Mouse (Mus musculus) liver, embryonic 11.5 days (tissue): ENCODE measurements around the gene Irf2bp2. TPM values are rescaled to one million over a fixed set of nuclear protein-coding genes. Genes with fewer than 3 reads are reported as not detected.
A peak's percentile ranks its signal among the peaks of the same experiment; 100 is the strongest.

Experiments used
- ATAC-seq: fragments of 200-750 bp; cut with Nextera tagmentation; replicated peaks from 2 replicates; pipeline ENCODE4 v1.8.0; 2017; ENCODE audit warnings: moderate number of reproducible peaks, mild to moderate bottlenecking, moderate TSS enrichment, moderate library complexity; ENCODE audit not compliant: low FRiP score
- DNase-seq: peaks from one replicate; pipeline ENCODE4 v3.0.0-alpha.2; 2017; ENCODE audit warnings: low spot score
- H3K27ac ChIP-seq: fragments of 300-500 bp; sonication (generic); 2 replicates; pipeline ENCODE4 v1.5.1; 2014; ENCODE audit warnings: mild to moderate bottlenecking, low read depth, low read length, control low read depth
- H3K27me3 ChIP-seq: fragments of 300-500 bp; sonication (generic); replicated peaks from 2 replicates; pipeline ENCODE4 v1.6.1; 2014; ENCODE audit warnings: low read length, mixed read lengths; ENCODE audit not compliant: control insufficient read depth, insufficient read depth
- H3K36me3 ChIP-seq: fragments of 300-500 bp; sonication (generic); 2 replicates; pipeline ENCODE4 v1.6.1; 2014; ENCODE audit warnings: mild to moderate bottlenecking, low read length, moderate library complexity, mixed read lengths; ENCODE audit not compliant: control insufficient read depth, insufficient read depth
- H3K4me1 ChIP-seq: fragments of 300-500 bp; sonication (generic); replicated peaks from 2 replicates; pipeline ENCODE4 v1.6.1; 2014; ENCODE audit warnings: low read length, mixed read lengths; ENCODE audit not compliant: control insufficient read depth, insufficient read depth
- H3K4me2 ChIP-seq: fragments of 300-500 bp; sonication (generic); 2 replicates; pipeline ENCODE4 v1.6.1; 2014; ENCODE audit warnings: mild to moderate bottlenecking, control low read depth, moderate library complexity
- H3K4me3 ChIP-seq: fragments of 300-500 bp; sonication (generic); 2 replicates; pipeline ENCODE4 v1.5.1; 2014; ENCODE audit warnings: low read depth, low read length, control low read depth
- H3K9ac ChIP-seq: fragments of 300-500 bp; sonication (generic); 2 replicates; pipeline ENCODE4 v1.6.1; 2014; ENCODE audit warnings: low read depth, low read length, control low read depth
- H3K9me3 ChIP-seq: fragments of 300-500 bp; sonication (generic); 2 replicates; pipeline ENCODE4 v1.6.1; 2016; ENCODE audit warnings: low read length, inconsistent platforms, mixed read lengths; ENCODE audit not compliant: control insufficient read depth
- WGBS: fragments of 180-500 bp; shearing (Covaris S2); extraction: QIAGEN DNeasy Blood & Tissue Kit; methylation state at CpG from one replicate; pipeline ENCODE4 v1.1.7; 2014; 5-methylcytosine and 5-hydroxymethylcytosine counted together
- polyA plus RNA-seq: library from polyadenylated mRNA; unstranded; fragments of >200 nt; fragmentation: Nextera tagmentation; extraction: Ambion mirVana; gene quantifications from 2 replicates; pipeline ENCODE4 v1.2.1, GENCODE M21; 2014

Gene Irf2bp2
- polyA plus RNA-seq, 1 experiment from 2014 or later: 7.3 TPM

DNA sequence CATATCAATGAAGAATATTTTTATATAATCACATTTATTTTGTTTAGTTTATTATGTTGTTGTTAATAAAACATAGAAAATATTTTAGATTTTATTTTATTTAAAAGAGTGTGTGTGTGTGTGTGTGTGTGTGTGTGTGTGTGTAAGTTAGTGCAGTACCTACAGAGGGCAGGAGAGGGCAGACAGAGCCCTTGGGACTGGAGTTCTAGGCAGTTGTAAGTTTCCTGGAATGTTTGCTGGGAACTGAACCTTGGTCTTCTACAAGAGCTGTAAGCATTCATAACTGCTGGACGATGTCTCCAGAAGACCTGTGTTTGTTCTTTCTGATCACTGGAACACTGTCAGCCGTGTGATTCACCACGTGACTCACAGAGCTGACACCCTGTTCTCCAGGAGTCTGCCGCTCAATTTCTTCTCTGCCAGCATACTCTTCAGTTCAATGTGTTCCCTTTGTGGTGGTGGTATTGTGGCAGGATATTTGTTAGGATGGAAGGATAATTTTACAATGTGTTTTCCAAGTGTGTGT lies 32.4 kb downstream of the Irf2bp2 start:
- ATAC-seq (no peak), DNase-seq (no peak)
- Histone ChIP-seq H3K27ac (no peak overlapping the region), H3K4me2 (no peak overlapping the region), H3K9ac (no peak overlapping the region), H3K27me3 (no peaks in the 10 kb centered on the region), H3K4me1 (peaks cover 3% of the 10 kb centered on the region; the same call in 1 of the 2 replicates), H3K4me3 (no peak overlapping the region), H3K9me3 (no peaks in the 10 kb centered on the region), H3K36me3 (no peaks in the 10 kb centered on the region)
- 92% methylated on average over 4 of the region's 4 CpGs for WGBS

DNA sequence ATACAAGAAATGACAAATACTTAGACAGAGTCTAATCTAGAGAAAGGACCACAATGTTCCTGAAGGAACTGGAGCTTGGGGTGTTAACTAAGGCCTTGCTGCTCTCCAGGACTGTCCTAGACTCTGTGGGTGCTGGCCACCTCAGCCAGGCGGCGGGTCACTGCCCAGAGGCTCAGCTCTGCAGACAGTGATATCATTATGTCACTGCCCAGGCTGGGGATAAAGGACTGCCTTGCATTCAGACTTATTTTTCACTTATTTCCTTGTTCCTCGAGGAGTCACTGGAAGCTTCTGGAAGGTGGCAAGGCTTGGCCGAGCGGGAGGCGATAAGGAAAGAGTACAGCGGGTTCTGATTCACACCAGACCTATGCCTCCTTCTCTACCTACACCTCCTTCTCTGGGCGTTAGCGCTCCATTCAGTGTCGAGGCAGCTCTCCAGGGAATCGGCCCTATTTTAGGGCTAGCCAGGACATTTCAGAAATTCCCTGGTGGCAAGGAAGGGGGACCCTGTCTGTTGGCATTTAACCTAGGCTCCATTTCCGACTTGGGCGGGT lies 35.3 kb downstream of the Irf2bp2 start:
- no peaks in the 10 kb centered on the region for H3K36me3 ChIP-seq
- no peak overlapping the region for H3K4me3 ChIP-seq
- H3K9ac ChIP-seq: no peak overlapping the region
- H3K4me1 ChIP-seq: peaks cover 3% of the 10 kb centered on the region; the same call in 1 of the 2 replicates
- H3K9me3 ChIP-seq: no peaks in the 10 kb centered on the region
- WGBS: 86% methylated on average over 13 of the region's 13 CpGs
- no peak overlapping the region for H3K27ac ChIP-seq
- no peak for ATAC-seq
- no peak for DNase-seq
- no peak overlapping the region for H3K4me2 ChIP-seq
- H3K27me3 ChIP-seq: no peaks in the 10 kb centered on the region

DNA sequence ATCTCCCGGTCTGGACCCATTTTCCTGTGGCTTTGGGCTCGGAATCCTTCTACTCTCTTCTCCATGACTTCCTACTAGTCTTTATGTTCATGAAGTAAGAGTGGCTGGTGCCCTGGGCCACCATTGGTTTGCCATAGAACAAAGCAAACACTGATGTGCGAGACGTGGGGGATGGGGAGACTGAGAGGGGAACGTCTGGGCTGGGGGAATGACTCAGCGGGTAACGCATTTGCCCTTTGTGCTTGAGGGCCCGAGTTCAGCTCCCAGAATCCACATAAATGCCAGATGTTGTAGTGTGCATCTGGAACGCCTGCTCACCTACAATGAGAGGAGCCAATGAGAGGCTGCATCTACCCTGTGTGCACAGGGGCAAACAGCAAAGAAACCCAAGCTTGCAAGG lies 36.4 kb downstream of the Irf2bp2 start:
- no peaks in the 10 kb centered on the region for H3K36me3 ChIP-seq
- no peaks in the 10 kb centered on the region for H3K27me3 ChIP-seq
- no peak for ATAC-seq
- H3K4me1 ChIP-seq: peaks cover 3% of the 10 kb centered on the region; the same call in 1 of the 2 replicates
- H3K9me3 ChIP-seq: no peaks in the 10 kb centered on the region
- H3K27ac ChIP-seq: no peak overlapping the region
- H3K4me2 ChIP-seq: no peak overlapping the region; the same call in 1 of the 2 replicates
- H3K4me3 ChIP-seq: no peak overlapping the region
- no peak for DNase-seq
- 31% methylated on average over 9 of the region's 9 CpGs for WGBS
- no peak overlapping the region for H3K9ac ChIP-seq

DNA sequence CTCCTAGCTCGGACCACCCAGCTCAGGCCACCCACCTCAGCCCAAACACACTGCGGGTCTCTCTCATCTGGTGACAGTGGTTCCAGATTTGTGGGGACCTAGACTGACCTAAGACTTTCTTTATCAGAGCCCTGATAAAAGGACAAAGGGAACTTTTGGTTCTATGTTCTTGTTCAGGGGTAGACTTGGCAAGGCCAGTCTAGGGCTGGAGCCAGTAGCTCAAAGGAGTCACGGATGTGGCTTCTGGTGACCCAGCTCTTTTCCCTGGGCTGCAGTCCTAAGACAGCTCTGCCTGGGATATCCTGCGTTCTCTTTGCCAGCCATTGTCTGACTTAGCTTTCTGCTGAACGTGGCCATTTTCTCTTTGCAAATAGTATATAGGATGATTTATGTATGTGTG lies 37.1 kb downstream of the Irf2bp2 start:
- no peak overlapping the region for H3K9ac ChIP-seq
- H3K36me3 ChIP-seq: no peaks in the 10 kb centered on the region
- H3K27ac ChIP-seq: no peak overlapping the region
- H3K4me3 ChIP-seq: no peak overlapping the region
- peaks cover 3% of the 10 kb centered on the region; the same call in 1 of the 2 replicates for H3K4me1 ChIP-seq
- no peak overlapping the region for H3K4me2 ChIP-seq
- H3K27me3 ChIP-seq: no peaks in the 10 kb centered on the region
- 87% methylated on average over 5 of the region's 5 CpGs for WGBS
- ATAC-seq (no peak), DNase-seq (no peak)
- H3K9me3 ChIP-seq: no peaks in the 10 kb centered on the region

DNA sequence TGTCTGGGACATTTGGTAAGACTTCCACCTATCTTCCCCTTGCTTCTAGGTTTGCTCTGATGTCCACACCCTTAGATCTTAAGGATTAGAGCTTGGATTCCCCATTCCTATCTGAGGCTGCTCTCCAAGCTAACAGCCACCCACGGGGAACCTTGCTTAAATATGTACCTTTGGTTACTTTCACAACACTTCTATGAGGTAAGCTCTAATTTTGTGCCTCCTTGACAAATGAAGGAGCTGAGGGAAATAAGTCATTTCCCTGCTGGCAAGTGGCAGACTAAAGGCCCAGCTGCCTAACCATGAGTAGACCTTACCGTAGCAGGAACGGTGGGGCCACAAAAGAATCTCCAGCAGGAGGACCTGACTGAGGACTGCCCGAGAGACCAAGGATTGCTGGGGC lies 39.0 kb downstream of the Irf2bp2 start:
- H3K4me3 ChIP-seq: no peak overlapping the region
- no peak overlapping the region for H3K27ac ChIP-seq
- no peak for ATAC-seq
- H3K9me3 ChIP-seq: no peaks in the 10 kb centered on the region
- no peak overlapping the region for H3K4me2 ChIP-seq
- no peaks in the 10 kb centered on the region for H3K27me3 ChIP-seq
- no peaks in the 10 kb centered on the region for H3K36me3 ChIP-seq
- H3K9ac ChIP-seq: no peak overlapping the region
- no peak for DNase-seq
- WGBS: 80% methylated on average over 4 of the region's 4 CpGs
- H3K4me1 ChIP-seq: peaks cover 3% of the 10 kb centered on the region; the same call in 1 of the 2 replicates

DNA sequence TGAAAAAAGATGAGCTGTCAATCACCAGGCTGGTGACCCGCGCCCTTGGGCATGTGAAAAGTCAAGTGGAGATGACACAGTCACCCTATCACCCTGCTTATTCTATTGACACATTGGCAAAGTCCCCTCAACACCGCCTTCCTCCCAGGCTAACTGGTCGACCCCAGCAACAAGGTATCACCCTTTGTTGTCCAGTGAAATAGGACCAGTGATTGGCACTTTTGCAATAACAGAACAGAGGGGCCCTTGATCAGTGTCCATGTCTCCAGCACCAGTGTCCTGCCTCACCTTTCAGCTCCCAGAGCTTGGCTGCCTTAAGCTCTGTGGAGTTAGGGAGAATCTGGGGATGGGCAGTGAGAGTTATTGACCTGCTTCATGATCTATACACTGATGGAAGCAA lies 41.9 kb downstream of the Irf2bp2 start:
- Histone ChIP-seq H3K4me3 (no peak overlapping the region), H3K4me2 (no peak overlapping the region), H3K9me3 (no peaks in the 10 kb centered on the region), H3K27me3 (no peaks in the 10 kb centered on the region), H3K27ac (no peak overlapping the region), H3K4me1 (no peaks in the 10 kb centered on the region; the same call in 1 of the 2 replicates), H3K36me3 (no peaks in the 10 kb centered on the region), H3K9ac (no peak overlapping the region)
- DNase-seq: no peak
- WGBS: 67% methylated on average over 4 of the region's 4 CpGs
- no peak for ATAC-seq

DNA sequence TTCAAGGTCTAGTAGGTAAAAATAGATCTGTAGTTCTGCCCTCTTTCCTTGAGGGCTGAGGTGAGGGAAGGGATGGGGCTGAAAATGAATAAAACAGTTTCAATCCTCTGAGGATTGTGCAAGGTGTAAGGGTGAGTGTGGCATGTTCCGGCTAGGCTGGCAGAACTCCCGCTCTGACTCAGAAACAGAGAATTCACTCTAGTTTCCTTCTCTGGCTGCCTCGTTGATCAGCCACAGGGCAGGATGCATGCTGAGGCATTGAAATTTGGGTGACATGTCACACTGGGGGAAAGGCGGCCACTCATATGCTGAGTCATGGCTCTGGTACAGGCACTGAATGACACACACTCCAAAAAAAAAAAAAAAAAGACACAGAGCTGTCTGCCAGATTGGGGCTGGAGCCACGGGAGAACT lies 42.8 kb downstream of the Irf2bp2 start:
- 51% methylated on average over 5 of the region's 5 CpGs for WGBS
- H3K27ac ChIP-seq: no peak overlapping the region
- ATAC-seq: peak; percentile 31; the same call in 1 of the 2 replicates
- no peak overlapping the region for H3K4me3 ChIP-seq
- H3K9ac ChIP-seq: no peak overlapping the region
- no peaks in the 10 kb centered on the region for H3K36me3 ChIP-seq
- no peaks in the 10 kb centered on the region for H3K27me3 ChIP-seq
- H3K9me3 ChIP-seq: no peaks in the 10 kb centered on the region
- DNase-seq: no peak
- H3K4me2 ChIP-seq: no peak overlapping the region
- no peaks in the 10 kb centered on the region; the same call in none of the 2 replicates for H3K4me1 ChIP-seq

DNA sequence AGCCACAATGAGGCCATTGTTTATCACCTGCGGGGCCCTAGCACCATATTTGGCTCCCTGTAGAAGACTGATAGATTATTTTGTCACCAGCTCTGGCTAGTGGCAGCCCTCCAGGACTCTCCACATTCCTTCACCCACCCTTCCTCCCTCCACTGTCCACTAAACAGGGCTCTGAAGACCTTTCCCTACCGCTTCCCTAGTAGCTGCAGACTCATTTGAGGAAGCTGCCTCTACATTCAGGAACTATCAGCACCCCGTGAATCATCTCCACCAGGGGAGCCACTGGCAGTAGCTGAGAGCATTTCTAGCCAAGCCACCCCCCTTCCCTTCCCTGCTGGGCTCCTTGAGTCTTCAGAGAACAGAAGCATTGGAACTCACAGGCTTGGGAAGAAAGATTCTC lies 45.9 kb downstream of the Irf2bp2 start:
- no peak for DNase-seq
- no peak overlapping the region for H3K4me3 ChIP-seq
- no peak overlapping the region for H3K4me2 ChIP-seq
- no peaks in the 10 kb centered on the region for H3K27me3 ChIP-seq
- no peak overlapping the region for H3K27ac ChIP-seq
- no peak overlapping the region for H3K9ac ChIP-seq
- ATAC-seq: no peak
- no peaks in the 10 kb centered on the region for H3K9me3 ChIP-seq
- 54% methylated on average over 3 of the region's 3 CpGs for WGBS
- H3K4me1 ChIP-seq: no peaks in the 10 kb centered on the region; the same call in none of the 2 replicates
- no peaks in the 10 kb centered on the region for H3K36me3 ChIP-seq

DNA sequence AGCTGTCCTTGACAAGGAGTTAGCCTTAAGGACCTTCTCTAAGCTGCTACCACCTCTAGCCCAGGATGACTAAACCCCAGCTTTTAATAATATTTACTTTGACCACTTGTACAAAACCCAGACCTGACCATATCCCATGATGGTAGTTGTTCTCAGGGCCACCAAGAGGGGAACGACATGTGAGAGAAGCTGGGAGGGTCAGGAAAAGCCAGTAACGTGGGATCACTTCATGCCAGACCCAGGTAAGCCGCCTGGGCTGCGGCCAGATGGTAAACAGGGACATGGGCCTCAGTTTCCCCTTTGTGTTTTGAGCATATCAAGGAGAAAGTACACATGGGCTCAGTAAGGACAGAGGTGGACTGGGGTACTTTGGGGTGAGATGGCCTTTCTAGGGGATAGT lies 46.4 kb downstream of the Irf2bp2 start:
- WGBS: 88% methylated on average over 4 of the region's 4 CpGs
- H3K4me2 ChIP-seq: no peak overlapping the region
- no peak overlapping the region for H3K4me3 ChIP-seq
- ATAC-seq: no peak
- H3K9ac ChIP-seq: no peak overlapping the region
- H3K27ac ChIP-seq: no peak overlapping the region
- H3K36me3 ChIP-seq: no peaks in the 10 kb centered on the region
- no peaks in the 10 kb centered on the region; the same call in none of the 2 replicates for H3K4me1 ChIP-seq
- H3K27me3 ChIP-seq: no peaks in the 10 kb centered on the region
- no peaks in the 10 kb centered on the region for H3K9me3 ChIP-seq
- DNase-seq: no peak
